Mouse (Mus musculus) heart, embryonic 10.5 days (tissue): ENCODE measurements around the gene Vwde. TPM values are rescaled to one million over a fixed set of nuclear protein-coding genes. Genes with fewer than 3 reads are reported as not detected.

Source experiments
- DNase-seq: peaks from one replicate; pipeline ENCODE4 v3.0.0-alpha.2; 2017; ENCODE audit warnings: low spot score
- H3K27ac ChIP-seq: fragments of 300-500 bp; sonication (generic); 2 replicates; pipeline ENCODE4 v1.5.1; 2016; ENCODE audit warnings: mild to moderate bottlenecking
- H3K27me3 ChIP-seq: fragments of 300-500 bp; sonication (generic); 2 replicates; pipeline ENCODE4 v1.6.1; 2016; ENCODE audit warnings: mild to moderate bottlenecking; ENCODE audit not compliant: poor library complexity, insufficient read depth, severe bottlenecking
- H3K36me3 ChIP-seq: fragments of 300-500 bp; sonication (generic); 2 replicates; pipeline ENCODE4 v1.6.1; 2016; ENCODE audit warnings: mild to moderate bottlenecking, moderate library complexity
- H3K4me1 ChIP-seq: fragments of 300-500 bp; sonication (generic); 2 replicates; pipeline ENCODE4 v1.6.1; 2016; ENCODE audit warnings: mild to moderate bottlenecking
- H3K4me3 ChIP-seq: fragments of 300-500 bp; sonication (generic); 2 replicates; pipeline ENCODE4 v1.5.1; 2016; ENCODE audit warnings: mild to moderate bottlenecking, moderate library complexity
- H3K9me3 ChIP-seq: fragments of 300-500 bp; sonication (generic); 2 replicates; pipeline ENCODE4 v1.6.1; 2016; ENCODE audit warnings: mild to moderate bottlenecking, moderate library complexity
- WGBS: fragments of 180-500 bp; shearing (Covaris S2); methylation state at CpG from one replicate; pipeline ENCODE4 v1.1.7; 2016; 5-methylcytosine and 5-hydroxymethylcytosine counted together
- polyA plus RNA-seq: library from polyadenylated mRNA; unstranded; fragments of >200 nt; fragmentation: Nextera tagmentation; extraction: Ambion mirVana; gene quantifications from 2 replicates; pipeline ENCODE4 v1.2.1, GENCODE M21; 2016

Gene Vwde
- polyA plus RNA-seq, 1 experiment from 2014 or later = 0.03 TPM

- H3K9me3 ChIP-seq = no peaks in the 10 kb centered on the region
- DNase-seq = no peak
- no peak overlapping the region for H3K27ac ChIP-seq
- no peak overlapping the region for H3K4me3 ChIP-seq
- 90% methylated on average over 1 of the region's 1 CpGs for WGBS
- H3K36me3 ChIP-seq = no peaks in the 10 kb centered on the region
- no peaks in the 10 kb centered on the region for H3K27me3 ChIP-seq
- H3K4me1 ChIP-seq = no peaks in the 10 kb centered on the region
These were observed 87.5 kb downstream of the Vwde start for GRCm38 (mm10) chr6:13137255-13137654.

- Histone ChIP-seq H3K27me3 (no peaks in the 10 kb centered on the region), H3K36me3 (no peaks in the 10 kb centered on the region), H3K27ac (no peak overlapping the region), H3K4me1 (no peaks in the 10 kb centered on the region), H3K4me3 (no peak overlapping the region), H3K9me3 (no peaks in the 10 kb centered on the region)
- DNase-seq = no peak
- WGBS = 67% methylated on average over 1 of the region's 1 CpGs
These were observed 116.1 kb downstream of the Vwde start for GRCm38 (mm10) chr6:13108662-13109061.

Other genes with a start within 250 kb of the Vwde start
- 22.0 and 26.7 TPM in 2 replicates for gene Tmem106b, start 155.2 kb downstream of the Vwde start, polyA plus RNA-seq